Mouse (Mus musculus) spleen, adult 10 weeks (tissue): ENCODE measurements around the gene 4931423N10Rik. TPM values are rescaled to one million over a fixed set of nuclear protein-coding genes. Genes with fewer than 3 reads are reported as not detected.

Experiments used
- polyA plus RNA-seq: library from polyadenylated mRNA; stranded (reverse); fragments of 350-450 nt; fragmentation: Illumina TruSeq; extraction: RNeasy Lipid Tissue Mini Kit (QIAGEN cat#74804); gene quantifications from one replicate; pipeline ENCODE4 v1.2.3, GENCODE M21; 2015; ENCODE audit warnings: low replicate concordance; ENCODE audit not compliant: insufficient read depth

4931423N10Rik gene
- polyA plus RNA-seq: not detected

GRCm38 (mm10) chr2:23207070-23207526, at the start of gene 4931423N10Rik:
Gene 4931423N10Rik, plus strand, starts transcription at chr2:23207476.

Other genes starting within 250 kb of the 4931423N10Rik start
- gene Abi1, start 167.2 kb upstream of the 4931423N10Rik start, polyA plus RNA-seq: 171 TPM
- gene Acbd5, start 139.3 kb upstream of the 4931423N10Rik start, polyA plus RNA-seq: 42.7 TPM
- gene Mastl, start 51.5 kb upstream of the 4931423N10Rik start, polyA plus RNA-seq: 2.0 TPM
- 98.5 TPM for gene Yme1l1, start 51.1 kb upstream of the 4931423N10Rik start, polyA plus RNA-seq
- gene Nxph2, start 113.8 kb downstream of the 4931423N10Rik start, polyA plus RNA-seq: not detected